Mouse (Mus musculus) forebrain, embryonic 14.5 days (tissue): ENCODE data around the gene Stn1. TPM values are rescaled to one million over a fixed set of nuclear protein-coding genes. Genes with fewer than 3 reads are reported as not detected.

ENCODE experiments used
- ATAC-seq: fragments of 200-750 bp; cut with Nextera tagmentation; 2 replicates; pipeline ENCODE4 v1.8.0; 2017; ENCODE audit warnings: mild to moderate bottlenecking, moderate library complexity
- DNase-seq: peaks from one replicate; pipeline ENCODE4 v3.0.0-alpha.2; 2015; ENCODE audit warnings: low spot score
- H3K27ac ChIP-seq: fragments of 300-500 bp; sonication (generic); 2 replicates; pipeline ENCODE4 v1.5.1; 2014; ENCODE audit warnings: low read depth, mild to moderate bottlenecking, control low read depth, low read length, moderate library complexity
- H3K27me3 ChIP-seq: fragments of 300-500 bp; sonication (generic); replicated peaks from 2 replicates; pipeline ENCODE4 v1.6.1; 2014; ENCODE audit warnings: low read length, control low read depth, mixed read lengths; ENCODE audit not compliant: control insufficient read depth, insufficient read depth
- H3K36me3 ChIP-seq: fragments of 300-500 bp; sonication (generic); 2 replicates; pipeline ENCODE4 v1.6.1; 2014; ENCODE audit warnings: low read length, control low read depth; ENCODE audit not compliant: control insufficient read depth, insufficient read depth
- H3K4me1 ChIP-seq: fragments of 300-500 bp; sonication (generic); 2 replicates; pipeline ENCODE4 v1.6.1; 2014; ENCODE audit warnings: antibody characterized with exemption, low read length, control low read depth; ENCODE audit not compliant: control insufficient read depth, insufficient read depth
- H3K4me2 ChIP-seq: fragments of 300-500 bp; sonication (generic); 2 replicates; pipeline ENCODE4 v1.6.1; 2014; ENCODE audit warnings: mild to moderate bottlenecking, control low read depth, low read length
- H3K4me3 ChIP-seq: fragments of 300-500 bp; sonication (generic); 2 replicates; pipeline ENCODE4 v1.5.1; 2014; ENCODE audit warnings: low read depth, low read length, control low read depth
- H3K9ac ChIP-seq: fragments of 300-500 bp; sonication (generic); 2 replicates; pipeline ENCODE4 v1.6.1; 2014; ENCODE audit warnings: mild to moderate bottlenecking, low read length, control low read depth, moderate library complexity
- H3K9me3 ChIP-seq: fragments of 300-500 bp; sonication (generic); replicated peaks from 2 replicates; pipeline ENCODE4 v1.6.1; 2016; ENCODE audit warnings: low read length, control low read depth, mixed read lengths; ENCODE audit not compliant: control insufficient read depth
- WGBS: fragments of 180-500 bp; shearing (Covaris S2); extraction: QIAGEN DNeasy Blood & Tissue Kit; methylation state at CpG from one replicate; pipeline ENCODE4 v1.1.7; 2014; 5-methylcytosine and 5-hydroxymethylcytosine counted together
- polyA plus RNA-seq: library from polyadenylated mRNA; unstranded; fragments of >200 nt; fragmentation: Nextera tagmentation; extraction: Ambion mirVana; gene quantifications from 2 replicates; pipeline ENCODE4 v1.2.1, GENCODE M21; 2014

Gene Stn1
- polyA plus RNA-seq, 1 experiment from 2014 or later: 41.6 TPM

DNA sequence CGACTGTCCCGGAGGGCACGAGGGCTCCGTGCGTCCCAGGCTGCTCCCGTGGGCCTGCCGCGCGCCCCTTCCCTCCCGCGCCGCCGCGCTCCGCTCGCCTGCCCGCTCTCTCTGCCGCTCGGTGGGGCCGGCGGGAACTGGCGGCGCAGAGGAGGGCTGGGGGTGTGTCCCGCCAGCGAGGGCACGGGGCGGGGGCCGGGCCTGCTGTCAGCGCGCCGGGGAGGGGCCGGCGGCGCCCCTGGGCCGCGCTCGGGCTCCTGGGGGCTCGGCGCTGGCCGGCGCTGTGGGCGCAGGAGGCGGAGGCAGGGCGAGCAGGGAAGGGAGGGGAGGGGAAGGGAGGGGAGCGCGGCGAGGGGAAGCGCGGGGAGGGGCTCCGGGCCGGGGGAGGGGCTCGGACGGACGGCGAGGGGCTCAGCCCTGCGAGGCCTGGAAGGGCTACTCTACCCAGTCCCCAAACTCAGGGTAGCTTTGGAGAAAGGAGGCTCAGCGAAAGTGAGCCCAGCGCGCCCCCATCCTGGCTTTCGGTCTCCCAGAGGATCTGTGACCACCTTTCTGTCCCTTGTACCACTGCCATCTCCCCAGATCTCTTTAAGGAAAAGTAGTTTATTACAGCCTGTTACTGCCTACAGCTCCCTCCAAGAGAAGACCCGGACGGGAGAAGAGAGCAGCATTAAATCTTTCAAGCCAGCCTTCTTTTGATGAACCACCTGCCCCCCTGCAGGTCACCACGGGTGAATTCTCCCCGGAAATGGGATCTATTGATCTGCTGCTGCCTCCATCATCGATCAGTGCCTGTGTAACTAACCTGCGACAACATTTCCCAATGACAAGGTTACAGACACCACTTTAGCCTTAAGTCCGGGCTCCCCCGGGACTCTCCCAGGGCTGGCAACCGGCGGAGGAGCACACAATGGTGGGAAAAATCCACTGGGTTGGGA is 72.7 kb downstream of the Stn1 start, which contains the start of gene Sh3pxd2a:
Sh3pxd2a (minus strand) TSS at position 98 of the 938 bp plus-strand sequence.
- 2% methylated on average over 27 of the region's 70 CpGs for WGBS
- Histone ChIP-seq H3K4me2 (peak within 1 kb of the TSS; percentile 94), H3K9me3 (no peaks in the 10 kb centered on the region), H3K4me3 (peak within 1 kb of the TSS; percentile 69), H3K27me3 (no peaks in the 10 kb centered on the region), H3K9ac (peak within 1 kb of the TSS; percentile 84), H3K27ac (peak within 1 kb of the TSS; percentile 74), H3K4me1 (peaks cover 14% of the 10 kb centered on the region), H3K36me3 (no peaks in the 10 kb centered on the region)
- DNase-seq (peak; percentile 77), ATAC-seq (peak; percentile 91)

DNA sequence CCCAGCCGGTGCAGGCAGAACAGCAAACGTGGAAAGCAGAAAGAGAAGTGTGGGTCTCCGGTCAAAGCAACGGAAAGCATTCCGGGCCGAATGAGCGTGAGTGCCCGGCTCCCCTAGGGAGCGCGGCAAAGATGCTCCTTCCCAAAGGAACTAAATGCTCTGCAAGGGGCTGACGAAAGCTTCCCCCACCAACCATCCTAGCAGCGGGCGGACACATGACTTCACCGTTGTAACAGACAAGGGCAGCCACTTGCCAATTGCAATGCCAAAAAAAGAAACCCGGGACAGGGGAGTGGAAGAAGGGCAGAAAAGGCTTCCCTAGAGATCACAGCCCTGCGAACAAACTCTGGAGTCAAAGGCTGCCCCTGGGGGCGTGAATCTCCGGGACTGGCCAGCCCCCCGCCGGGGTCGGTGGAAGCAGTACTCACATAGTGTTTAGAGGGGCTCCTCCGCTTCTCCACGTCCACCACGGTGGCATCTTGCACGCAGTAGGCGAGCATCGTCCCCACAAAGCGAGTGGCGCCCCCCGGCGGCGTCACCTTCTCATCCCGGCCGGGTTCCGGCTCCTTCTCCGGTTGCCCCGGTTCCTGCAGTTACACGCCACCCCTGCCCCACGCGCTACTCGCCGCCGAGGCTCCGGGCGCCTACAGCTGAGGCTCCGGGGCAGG is 73.5 kb downstream of the Stn1 start:
- ATAC-seq (peak; percentile 78), DNase-seq (peak; percentile 76)
- Histone ChIP-seq H3K4me1 (peaks cover 14% of the 10 kb centered on the region), H3K27ac (peak overlapping the region; percentile 74), H3K36me3 (no peaks in the 10 kb centered on the region), H3K9ac (peak overlapping the region; percentile 84), H3K4me3 (peak overlapping the region; percentile 69), H3K9me3 (no peaks in the 10 kb centered on the region), H3K4me2 (peak overlapping the region; percentile 94), H3K27me3 (no peaks in the 10 kb centered on the region)
- 0% methylated on average over 45 of the region's 46 CpGs for WGBS

DNA sequence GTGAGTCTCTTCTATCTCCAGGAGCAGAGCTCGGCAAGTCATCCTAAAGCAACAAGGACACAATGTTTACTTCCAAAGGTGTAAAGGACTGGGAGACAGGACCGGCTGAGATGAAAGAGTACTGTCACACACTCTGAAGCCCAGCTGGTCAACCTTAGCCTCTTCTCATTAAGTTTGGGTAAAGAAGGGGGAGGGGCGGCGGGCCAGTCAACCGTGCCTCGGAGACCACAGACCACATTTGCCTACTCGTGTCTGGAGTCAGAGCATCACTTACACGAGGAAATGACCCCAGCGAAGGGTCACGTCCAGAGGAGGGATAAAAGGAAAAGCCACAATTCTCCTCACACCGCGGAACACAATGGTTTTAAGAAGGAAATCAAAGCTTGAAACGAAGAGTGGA is 74.1 kb downstream of the Stn1 start:
- H3K27me3 ChIP-seq: no peaks in the 10 kb centered on the region
- peak overlapping the region; percentile 84 for H3K9ac ChIP-seq
- no peak overlapping the region for H3K27ac ChIP-seq
- DNase-seq: no peak
- no peaks in the 10 kb centered on the region for H3K9me3 ChIP-seq
- no peak for ATAC-seq
- H3K4me2 ChIP-seq: peak overlapping the region; percentile 94
- peak overlapping the region; percentile 69 for H3K4me3 ChIP-seq
- H3K36me3 ChIP-seq: no peaks in the 10 kb centered on the region
- peaks cover 15% of the 10 kb centered on the region for H3K4me1 ChIP-seq
- WGBS: under 1% methylated on average over 13 of the region's 13 CpGs

GRCm38 (mm10) chr19:47462725-47463124 is 74.6 kb downstream of the Stn1 start:
- Histone ChIP-seq H3K4me2 (peak overlapping the region; percentile 94), H3K36me3 (no peaks in the 10 kb centered on the region), H3K4me1 (peaks cover 16% of the 10 kb centered on the region), H3K9me3 (no peaks in the 10 kb centered on the region), H3K4me3 (peak overlapping the region; percentile 69), H3K9ac (peak overlapping the region; percentile 84; the same call in 1 of the 2 replicates), H3K27ac (no peak overlapping the region), H3K27me3 (no peaks in the 10 kb centered on the region)
- no peak for DNase-seq
- no peak for ATAC-seq
- WGBS: 12% methylated on average over 6 of the region's 6 CpGs

DNA sequence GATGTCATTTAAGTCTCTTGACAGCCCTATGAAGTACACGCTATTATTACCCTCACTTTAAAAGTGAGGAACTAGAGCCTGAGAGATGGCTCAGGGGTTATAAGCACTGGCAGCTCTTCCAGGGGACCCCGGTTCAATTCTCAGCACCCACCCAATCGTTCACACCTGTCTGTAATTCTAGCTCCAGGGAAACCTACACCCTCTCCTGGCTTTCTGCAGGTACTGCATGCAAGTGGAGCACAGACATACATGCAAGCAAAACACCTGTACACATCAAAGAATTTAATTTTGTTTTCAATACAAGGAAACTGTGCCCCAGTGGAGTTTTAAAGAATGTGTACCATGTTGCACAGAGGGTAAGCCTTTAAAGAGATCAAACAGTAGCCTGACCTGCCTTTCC is 75.5 kb downstream of the Stn1 start:
- H3K4me2 ChIP-seq: no peak overlapping the region; the same call in 1 of the 2 replicates
- WGBS: 94% methylated on average over 3 of the region's 3 CpGs
- no peaks in the 10 kb centered on the region for H3K27me3 ChIP-seq

GRCm38 (mm10) chr19:47461386-47461785 is 75.9 kb downstream of the Stn1 start:
- Histone ChIP-seq H3K27ac (no peak overlapping the region), H3K36me3 (no peaks in the 10 kb centered on the region), H3K4me1 (peaks cover 16% of the 10 kb centered on the region), H3K4me3 (no peak overlapping the region), H3K27me3 (no peaks in the 10 kb centered on the region), H3K4me2 (no peak overlapping the region), H3K9me3 (no peaks in the 10 kb centered on the region), H3K9ac (no peak overlapping the region)
- DNase-seq (no peak), ATAC-seq (no peak)
- 86% methylated on average over 9 of the region's 9 CpGs for WGBS

More for the DNA sequence above, 75.5 kb downstream of the Stn1 start:
- Histone ChIP-seq H3K36me3 (no peaks in the 10 kb centered on the region), H3K4me3 (no peak overlapping the region), H3K9ac (no peak overlapping the region), H3K4me1 (peaks cover 16% of the 10 kb centered on the region), H3K9me3 (no peaks in the 10 kb centered on the region), H3K27ac (no peak overlapping the region)
- DNase-seq (no peak), ATAC-seq (no peak)

DNA sequence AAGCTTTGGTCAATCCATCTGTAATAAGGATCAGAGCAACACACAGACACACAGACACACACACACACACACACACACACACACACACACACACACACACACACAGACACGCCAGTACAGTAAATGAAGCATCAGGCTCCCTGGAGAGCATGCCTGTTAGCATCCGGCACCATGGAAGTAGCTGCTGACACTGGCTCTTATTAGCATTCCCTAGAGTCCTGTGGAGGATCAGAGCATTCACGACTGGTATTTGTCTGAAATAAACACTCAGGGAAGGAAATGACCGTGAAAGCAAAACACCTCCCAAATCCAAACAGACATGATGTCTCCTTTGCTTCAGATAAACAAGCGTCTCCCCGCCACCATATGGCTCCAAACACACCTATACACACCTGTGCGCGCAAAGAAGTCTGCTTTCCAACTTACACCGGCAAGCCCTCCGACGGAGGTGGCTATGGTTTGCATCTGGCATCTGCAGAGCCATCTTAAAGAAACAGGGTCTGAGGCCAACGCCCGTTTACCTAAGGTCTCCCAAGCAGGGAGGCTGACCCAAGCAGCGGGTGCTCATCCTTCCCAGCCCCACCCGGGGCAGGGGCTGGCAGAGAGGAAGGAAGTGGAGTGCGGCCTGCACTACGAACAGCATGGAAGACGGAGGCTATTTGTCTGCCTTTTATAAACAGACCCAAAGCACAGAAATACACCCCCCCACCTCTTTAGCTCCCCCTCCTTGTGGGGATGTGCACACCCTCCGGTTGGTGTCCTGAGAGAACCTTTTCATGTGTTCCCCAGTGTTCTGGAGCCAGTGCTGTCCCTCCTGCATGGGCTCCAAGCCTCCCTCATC is 77.0 kb downstream of the Stn1 start:
- Histone ChIP-seq H3K27ac (no peak overlapping the region), H3K4me2 (no peak overlapping the region), H3K9me3 (no peaks in the 10 kb centered on the region), H3K9ac (no peak overlapping the region), H3K4me3 (no peak overlapping the region), H3K36me3 (no peaks in the 10 kb centered on the region), H3K27me3 (no peaks in the 10 kb centered on the region), H3K4me1 (peaks cover 16% of the 10 kb centered on the region)
- 75% methylated on average over 19 of the region's 19 CpGs for WGBS
- no peak for ATAC-seq
- DNase-seq: no peak

GRCm38 (mm10) chr19:47459214-47459613 is 78.1 kb downstream of the Stn1 start:
- peaks cover 21% of the 10 kb centered on the region for H3K4me1 ChIP-seq

More at GRCm38 (mm10) chr19:47459214-47459613, 78.1 kb downstream of the Stn1 start:
- no peak overlapping the region for H3K27ac ChIP-seq
- ATAC-seq: no peak
- no peaks in the 10 kb centered on the region for H3K36me3 ChIP-seq
- no peaks in the 10 kb centered on the region for H3K9me3 ChIP-seq
- H3K9ac ChIP-seq: no peak overlapping the region
- no peak overlapping the region for H3K4me3 ChIP-seq
- WGBS: 89% methylated on average over 5 of the region's 5 CpGs
- no peak for DNase-seq
- H3K27me3 ChIP-seq: no peaks in the 10 kb centered on the region
- no peak overlapping the region for H3K4me2 ChIP-seq
